Mouse (Mus musculus) left cerebral cortex, postnatal 10 days (tissue): Measurements from ENCODE around the gene Map7d2. TPM values are rescaled to one million over a fixed set of nuclear protein-coding genes. Genes with fewer than 3 reads are reported as not detected.
A peak's percentile ranks its signal among the peaks of the same experiment; 100 is the strongest.

Experiments
- DNase-seq, 2 experiments: peaks; one replicate each; pipeline ENCODE4 v3.0.0; 2021 to 2022; ENCODE audit warnings: low spot score in 2 of 2, mixed read lengths in 1 of 2; ENCODE audit errors: extremely low spot score in 1 of 2
- intact Hi-C: fragments of 180-260 bp; cut with DNase I; formaldehyde crosslinking; loops from one replicate; pipeline ENCODE4 v1.15.1; 2025
- total RNA-seq, 2 experiments: library from RNA; stranded (reverse); gene quantifications; 2 replicates each; pipeline ENCODE4 v1.2.3; 2021

The Map7d2 gene
- total RNA-seq, 2 experiments from 2014 or later = 69.2 to 78.0 TPM

- no peak for DNase-seq
Measured at GRCm38 (mm10) chrX:159508331-159509036, 94.1 kb downstream of the Map7d2 start.

GRCm38 (mm10) chrX:159509042-159509441 is 94.7 kb downstream of the Map7d2 start:
- intact Hi-C loops = no loop called here
- DNase-seq = no peak

More at GRCm38 (mm10) chrX:159508331-159509036, 94.1 kb downstream of the Map7d2 start:
- intact Hi-C loops = no loop called here

GRCm38 (mm10) chrX:159509847-159510715 is 95.7 kb downstream of the Map7d2 start:
- intact Hi-C loops = no loop called here
- DNase-seq = no peak

GRCm38 (mm10) chrX:159510716-159511051 is 96.3 kb downstream of the Map7d2 start:
- DNase-seq = no peak
- intact Hi-C loops = no loop called here

GRCm38 (mm10) chrX:159515599-159515998 is 101.2 kb downstream of the Map7d2 start:
- intact Hi-C loops = no loop called here

GRCm38 (mm10) chrX:159521780-159522179 is 107.4 kb downstream of the Map7d2 start:
- DNase-seq = no peak
- intact Hi-C loops = no loop called here

More at GRCm38 (mm10) chrX:159515599-159515998, 101.2 kb downstream of the Map7d2 start:
- DNase-seq = no peak

- DNase-seq = no peak
- intact Hi-C loops = no loop called here
Measured at GRCm38 (mm10) chrX:159522651-159523050, 108.3 kb downstream of the Map7d2 start.

GRCm38 (mm10) chrX:159526388-159526787 is 112.0 kb downstream of the Map7d2 start, which contains the start of gene Bclaf3:
TSS of gene Bclaf3 (plus strand) at chrX:159526688.
- no peak for DNase-seq
- intact Hi-C loops = no loop called here

GRCm38 (mm10) chrX:159532427-159532810 is 118.0 kb downstream of the Map7d2 start:
- intact Hi-C loops = no loop called here
- DNase-seq = peak; percentile 93 to 97

GRCm38 (mm10) chrX:159532811-159533462 is 118.6 kb downstream of the Map7d2 start:
- intact Hi-C loops = no loop called here
- peak in 1 of 2 experiments; percentile 54 for DNase-seq

- intact Hi-C loops = no loop called here
Measured at GRCm38 (mm10) chrX:159541936-159542335, 127.6 kb downstream of the Map7d2 start.

GRCm38 (mm10) chrX:159547093-159547492 is 132.7 kb downstream of the Map7d2 start:
- intact Hi-C loops = no loop called here
- no peak for DNase-seq

More at GRCm38 (mm10) chrX:159541936-159542335, 127.6 kb downstream of the Map7d2 start:
- no peak for DNase-seq

Other genes starting within 250 kb of the Map7d2 start
- gene Rps6ka3, start 204.3 kb upstream of the Map7d2 start, total RNA-seq = 10 to 100 TPM; 36.9 to 46.7 TPM
- gene Eif1ax, start 42.4 kb upstream of the Map7d2 start, total RNA-seq = 100 to 1,000 TPM; 174 to 204 TPM
- 10 to 100 TPM; 12.8 to 12.9 TPM for gene Bclaf3, start 112.1 kb downstream of the Map7d2 start, total RNA-seq
- 10 to 100 TPM; 66.3 to 74.6 TPM for gene Sh3kbp1, start 212.7 kb downstream of the Map7d2 start, total RNA-seq